Mouse (Mus musculus): ENCODE measurements around the gene Cers6. TPM values are rescaled to one million over a fixed set of nuclear protein-coding genes. Genes with fewer than 3 reads are reported as not detected.

The Cers6 gene
- total and polyA plus RNA-seq, 2 experiments: 3.9 to 16.0 TPM

DNA sequence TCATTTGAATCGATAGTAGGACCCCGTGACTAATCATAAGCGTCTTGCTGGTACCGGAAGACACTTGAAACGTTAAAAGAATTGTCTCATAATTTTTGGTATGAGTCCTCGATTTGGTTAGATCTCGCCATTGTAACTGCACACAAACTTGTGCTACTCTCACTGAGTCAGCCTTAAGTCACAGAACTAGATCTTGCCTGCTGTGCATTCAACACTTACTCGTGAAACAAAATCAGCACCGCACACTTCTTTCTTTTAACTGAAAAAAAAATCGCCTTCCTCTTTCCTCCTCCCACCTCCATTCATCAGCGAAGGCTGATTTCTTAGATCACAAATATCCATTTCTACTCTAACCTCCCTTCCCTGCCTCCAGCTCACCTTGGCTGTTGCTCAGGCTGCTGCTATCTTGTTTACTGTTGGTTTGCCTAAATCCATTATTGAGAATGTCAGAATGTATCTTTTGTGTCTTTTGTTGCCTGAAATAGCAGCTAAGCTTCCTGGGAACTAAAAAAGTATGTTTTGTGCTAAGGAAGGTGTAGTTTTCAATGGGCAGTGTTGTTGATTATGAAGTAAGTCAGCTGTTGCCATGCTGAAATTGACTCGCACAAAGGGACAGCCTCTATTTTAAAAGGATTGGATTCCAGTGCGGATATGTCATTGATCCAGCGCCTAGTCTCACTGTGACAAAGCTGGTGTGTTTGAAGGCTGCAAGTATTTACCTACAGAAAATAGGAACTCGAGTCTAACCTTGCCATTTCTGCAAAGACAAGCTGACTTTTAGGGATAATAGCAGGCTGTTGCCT is 1.4 kb downstream of the Cers6 start:
- Histone ChIP-seq H3K4me3 (ENCODE audit: insufficient read depth, low read depth, low read length) (peak overlapping the region; percentile 83), H3K9ac (ENCODE audit: low read depth, low read length) (peak overlapping the region; percentile 73; the same call in 1 of the 2 replicates), H3K36me3 (ENCODE audit: control insufficient read depth, insufficient read depth, low read length) (no peaks in the 10 kb centered on the region), H3K27ac (replicated peaks; ENCODE audit: insufficient read depth, low read depth, low read length) (0 out of 2 replicates have a peak overlapping the region, but pooled peaks have one; percentile 38), H3K79me2 (ENCODE audit: control insufficient read depth, insufficient read depth, low read length) (peaks cover 19% of the 10 kb centered on the region; the same call in 1 of the 2 replicates), H3K4me1 (ENCODE audit: control insufficient read depth, insufficient read depth, low read length) (peaks cover 6% of the 10 kb centered on the region), H3K27me3 (ENCODE audit: control insufficient read depth, insufficient read depth, low read length) (no peaks in the 10 kb centered on the region)
- TF ChIP-seq POLR2A (IDR thresholded peaks at IDR 0.05; ENCODE audit: extremely low read depth, insufficient read depth, low read length) (no peak), CTCF (IDR thresholded peaks at IDR 0.05; ENCODE audit: low read depth, low read length) (no peak)
- DNase-seq (ENCODE audit: extremely low read depth, low read depth, low spot score): peak; percentile 66
- 5% methylated on average over 15 of the region's 15 CpGs for WGBS

DNA sequence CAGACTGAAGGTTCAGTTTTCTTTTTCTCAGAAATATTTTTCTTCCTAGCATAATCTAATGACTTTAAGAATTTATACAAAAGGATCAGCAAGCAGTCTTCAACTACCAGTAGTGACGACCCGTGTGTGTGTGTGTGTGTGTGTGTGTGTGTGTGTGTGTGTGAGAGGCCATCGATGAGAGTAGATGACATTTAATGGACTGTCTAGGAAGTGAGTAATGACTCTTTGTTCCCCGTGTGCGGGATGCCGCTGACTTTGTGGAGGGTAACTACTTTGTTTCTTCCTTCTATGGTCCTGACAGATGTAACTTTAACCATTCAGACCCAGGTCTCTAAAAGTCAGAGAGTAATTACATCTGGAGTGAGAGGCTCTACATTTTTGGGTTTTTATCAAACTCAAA is 2.3 kb downstream of the Cers6 start:
- Histone ChIP-seq H3K4me1 (ENCODE audit: control insufficient read depth, insufficient read depth, low read length) (peaks cover 6% of the 10 kb centered on the region), H3K79me2 (ENCODE audit: control insufficient read depth, insufficient read depth, low read length) (peaks cover 19% of the 10 kb centered on the region; the same call in 1 of the 2 replicates), H3K27me3 (ENCODE audit: control insufficient read depth, insufficient read depth, low read length) (no peaks in the 10 kb centered on the region), H3K27ac (replicated peaks; ENCODE audit: insufficient read depth, low read depth, low read length) (no peak overlapping the region), H3K4me3 (ENCODE audit: insufficient read depth, low read depth, low read length) (no peak overlapping the region), H3K36me3 (ENCODE audit: control insufficient read depth, insufficient read depth, low read length) (no peaks in the 10 kb centered on the region), H3K9ac (ENCODE audit: low read depth, low read length) (no peak overlapping the region)
- TF ChIP-seq CTCF (IDR thresholded peaks at IDR 0.05; ENCODE audit: low read depth, low read length) (no peak), POLR2A (IDR thresholded peaks at IDR 0.05; ENCODE audit: extremely low read depth, insufficient read depth, low read length) (no peak)
- DNase-seq (ENCODE audit: extremely low read depth, low read depth, low spot score): no peak
- 61% methylated on average over 6 of the region's 6 CpGs for whole genome bisulfite sequencing

GRCm38 (mm10) chr2:68864366-68864765 is 3.1 kb downstream of the Cers6 start:
- H3K27me3 ChIP-seq (ENCODE audit: control insufficient read depth, insufficient read depth, low read length): no peaks in the 10 kb centered on the region
- no peak overlapping the region for H3K27ac ChIP-seq (replicated peaks; ENCODE audit: insufficient read depth, low read depth, low read length)
- no peak overlapping the region for H3K9ac ChIP-seq (ENCODE audit: low read depth, low read length)
- no peak overlapping the region for H3K4me3 ChIP-seq (ENCODE audit: insufficient read depth, low read depth, low read length)
- no peak for DNase-seq (ENCODE audit: extremely low read depth, low read depth, low spot score)
- peaks cover 19% of the 10 kb centered on the region; the same call in 1 of the 2 replicates for H3K79me2 ChIP-seq (ENCODE audit: control insufficient read depth, insufficient read depth, low read length)
- WGBS: 59% methylated on average over 2 of the region's 2 CpGs
- TF ChIP-seq POLR2A (IDR thresholded peaks at IDR 0.05; ENCODE audit: extremely low read depth, insufficient read depth, low read length) (no peak), CTCF (IDR thresholded peaks at IDR 0.05; ENCODE audit: low read depth, low read length) (no peak)
- H3K36me3 ChIP-seq (ENCODE audit: control insufficient read depth, insufficient read depth, low read length): no peaks in the 10 kb centered on the region
- H3K4me1 ChIP-seq (ENCODE audit: control insufficient read depth, insufficient read depth, low read length): peaks cover 6% of the 10 kb centered on the region

GRCm38 (mm10) chr2:68867148-68867547 is 5.9 kb downstream of the Cers6 start:
- no peak for TF ChIP-seq CTCF (IDR thresholded peaks at IDR 0.05; ENCODE audit: low read depth, low read length)
- TF ChIP-seq POLR2A (IDR thresholded peaks at IDR 0.05; ENCODE audit: extremely low read depth, insufficient read depth, low read length): no peak
- H3K79me2 ChIP-seq (ENCODE audit: control insufficient read depth, insufficient read depth, low read length): peaks cover 19% of the 10 kb centered on the region; the same call in 1 of the 2 replicates

GRCm38 (mm10) chr2:68870999-68871780 is 9.9 kb downstream of the Cers6 start:
- Histone ChIP-seq H3K36me3 (ENCODE audit: control insufficient read depth, insufficient read depth, low read length) (no peaks in the 10 kb centered on the region), H3K79me2 (ENCODE audit: control insufficient read depth, insufficient read depth, low read length) (peaks cover 17% of the 10 kb centered on the region; the same call in 1 of the 2 replicates), H3K4me3 (ENCODE audit: insufficient read depth, low read depth, low read length) (no peak overlapping the region; the same call in 1 of the 2 replicates), H3K4me1 (ENCODE audit: control insufficient read depth, insufficient read depth, low read length) (peaks cover 20% of the 10 kb centered on the region), H3K27ac (replicated peaks; ENCODE audit: insufficient read depth, low read depth, low read length) (peak overlapping the region; percentile 78), H3K9ac (ENCODE audit: low read depth, low read length) (peak overlapping the region; percentile 34), H3K27me3 (ENCODE audit: control insufficient read depth, insufficient read depth, low read length) (no peaks in the 10 kb centered on the region)
- 24% methylated on average over 17 of the region's 17 CpGs for WGBS
- peak; percentile 95 for DNase-seq (ENCODE audit: extremely low read depth, low read depth, low spot score)
- TF ChIP-seq CTCF (IDR thresholded peaks at IDR 0.05; ENCODE audit: low read depth, low read length): no peak
- no peak for TF ChIP-seq POLR2A (IDR thresholded peaks at IDR 0.05; ENCODE audit: extremely low read depth, insufficient read depth, low read length)

More at GRCm38 (mm10) chr2:68867148-68867547, 5.9 kb downstream of the Cers6 start:
- Histone ChIP-seq H3K36me3 (ENCODE audit: control insufficient read depth, insufficient read depth, low read length) (no peaks in the 10 kb centered on the region), H3K27me3 (ENCODE audit: control insufficient read depth, insufficient read depth, low read length) (no peaks in the 10 kb centered on the region), H3K27ac (replicated peaks; ENCODE audit: insufficient read depth, low read depth, low read length) (no peak overlapping the region), H3K9ac (ENCODE audit: low read depth, low read length) (no peak overlapping the region), H3K4me3 (ENCODE audit: insufficient read depth, low read depth, low read length) (no peak overlapping the region), H3K4me1 (ENCODE audit: control insufficient read depth, insufficient read depth, low read length) (peaks cover 9% of the 10 kb centered on the region)
- 52% methylated on average over 4 of the region's 4 CpGs for whole genome bisulfite sequencing
- DNase-seq (ENCODE audit: extremely low read depth, low read depth, low spot score): no peak

Measured in liver, adult 2 months (tissue).